Mouse (Mus musculus): ENCODE measurements around the gene Dapk1. TPM values are rescaled to one million over a fixed set of nuclear protein-coding genes. Genes with fewer than 3 reads are reported as not detected.

Gene Dapk1
- polyA plus RNA-seq, 1 experiment, result 0.52 TPM

DNA sequence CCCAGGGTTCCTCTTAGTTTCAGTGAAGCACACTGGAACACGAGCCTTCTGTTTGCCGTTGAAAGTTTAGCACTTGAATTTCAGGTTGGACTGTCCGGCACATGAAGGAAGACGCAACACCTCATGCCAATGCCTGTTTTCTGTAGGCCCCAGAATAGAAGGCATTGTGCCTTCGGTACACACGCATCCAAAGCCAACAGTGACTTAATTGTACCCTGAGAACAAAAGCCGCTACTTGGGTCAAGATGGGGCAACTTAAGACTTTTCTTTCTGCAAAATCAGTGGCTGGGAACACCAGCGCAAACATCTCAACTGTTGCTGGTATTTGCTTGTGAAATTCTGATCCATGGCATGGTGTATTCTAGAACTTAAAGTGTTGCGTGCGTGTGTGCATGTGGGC, 63.1 kb downstream of the Dapk1 start:
- TF ChIP-seq USF1 (IDR thresholded peaks at IDR 0.05; ENCODE audit: low read depth) (no peak), CEBPB (IDR thresholded peaks at IDR 0.05; ENCODE audit: insufficient read depth, poor library complexity, severe bottlenecking) (no peak), TCF12 (IDR thresholded peaks at IDR 0.05; ENCODE audit: insufficient read depth, poor library complexity, severe bottlenecking) (no peak), POLR2AphosphoS2 (IDR thresholded peaks at IDR 0.05; ENCODE audit: insufficient read length, low read depth) (no peak), MYOG (IDR thresholded peaks at IDR 0.05; ENCODE audit: control insufficient read depth in 1 of 3, insufficient read depth in 1 of 3, insufficient read length in 2 of 3, low read depth in 2 of 3) (no peak)
- H3K36me3 ChIP-seq (ENCODE audit: control insufficient read depth, insufficient read depth), result no peaks in the 10 kb centered on the region
- peaks cover 5% of the 10 kb centered on the region for H3K27me3 ChIP-seq (ENCODE audit: control insufficient read depth, insufficient read depth, insufficient read length)
- H3K4me3 ChIP-seq, result no peak overlapping the region
- H3K4me2 ChIP-seq (ENCODE audit: low read depth), result no peak overlapping the region
- H3K79me2 ChIP-seq (ENCODE audit: control insufficient read depth, insufficient read depth), result no peaks in the 10 kb centered on the region
- no peak overlapping the region for H3ac ChIP-seq (ENCODE audit: control insufficient read depth, insufficient read length)

- H3K36me3 ChIP-seq (ENCODE audit: control insufficient read depth, insufficient read depth), result no peaks in the 10 kb centered on the region
- no peak overlapping the region for H3K4me3 ChIP-seq
- TF ChIP-seq E2F4 (IDR thresholded peaks at IDR 0.05; ENCODE audit: insufficient read depth), result no peak
- no peak for TF ChIP-seq POLR2A (IDR thresholded peaks at IDR 0.05; ENCODE audit: insufficient read length, low read depth)
- no peak for TF ChIP-seq TCF3 (IDR thresholded peaks at IDR 0.05; ENCODE audit: insufficient read length, low read depth)
- TF ChIP-seq MAX (IDR thresholded peaks at IDR 0.05; ENCODE audit: low read depth), result no peak
- no peak for TF ChIP-seq REST (IDR thresholded peaks at IDR 0.05; ENCODE audit: insufficient read depth, insufficient read length)
- no peak for TF ChIP-seq MYOD1 (IDR thresholded peaks at IDR 0.05; ENCODE audit: control insufficient read depth in 1 of 3, insufficient read length in 2 of 3, low read depth in 2 of 3)
- no peak for TF ChIP-seq SRF (IDR thresholded peaks at IDR 0.05; ENCODE audit: control insufficient read depth, insufficient read length, low read depth)
- TF ChIP-seq CEBPB (IDR thresholded peaks at IDR 0.05; ENCODE audit: insufficient read depth, poor library complexity, severe bottlenecking), result no peak
- no peak for TF ChIP-seq MYOG (IDR thresholded peaks at IDR 0.05; ENCODE audit: control insufficient read depth in 1 of 3, insufficient read depth in 1 of 3, insufficient read length in 2 of 3, low read depth in 2 of 3)
- TF ChIP-seq POLR2AphosphoS2 (IDR thresholded peaks at IDR 0.05; ENCODE audit: insufficient read length, low read depth), result no peak
- TF ChIP-seq USF1 (IDR thresholded peaks at IDR 0.05; ENCODE audit: low read depth), result no peak
- no peak for TF ChIP-seq TCF12 (IDR thresholded peaks at IDR 0.05; ENCODE audit: insufficient read depth, poor library complexity, severe bottlenecking)
- H3K79me2 ChIP-seq (ENCODE audit: control insufficient read depth, insufficient read depth), result no peaks in the 10 kb centered on the region
- H3K4me2 ChIP-seq (ENCODE audit: low read depth), result no peak overlapping the region
- peaks cover under 1% of the 10 kb centered on the region for H3K27me3 ChIP-seq (ENCODE audit: control insufficient read depth, insufficient read depth, insufficient read length)
- no peak overlapping the region for H3ac ChIP-seq (ENCODE audit: control insufficient read depth, insufficient read length)
Observed at GRCm38 (mm10) chr13:60665402-60665801, 63.7 kb downstream of the Dapk1 start.

DNA sequence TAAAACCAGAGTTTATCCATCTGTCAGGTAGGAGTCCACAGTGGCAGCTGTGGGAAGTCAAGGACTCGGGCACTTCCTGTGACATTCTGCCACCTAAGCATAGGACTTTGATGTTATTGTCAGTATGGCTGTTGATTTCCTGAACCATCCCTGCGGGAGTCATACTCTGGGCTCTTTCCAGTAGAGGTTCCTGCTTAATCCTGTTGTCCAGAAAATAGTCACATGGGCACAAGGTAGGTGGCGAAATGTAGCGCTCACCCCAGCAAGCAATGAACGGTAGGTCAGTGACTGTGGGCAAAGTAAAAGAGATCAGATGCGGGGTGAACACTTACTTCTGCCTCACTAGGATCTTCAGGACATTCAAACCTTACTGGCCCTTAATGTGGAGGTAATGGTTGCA, 66.3 kb downstream of the Dapk1 start:
- Histone ChIP-seq H3K27me3 (ENCODE audit: control insufficient read depth, insufficient read depth, insufficient read length) (no peaks in the 10 kb centered on the region), H3K4me3 (no peak overlapping the region), H3K36me3 (ENCODE audit: control insufficient read depth, insufficient read depth) (no peaks in the 10 kb centered on the region), H3K4me2 (ENCODE audit: low read depth) (no peak overlapping the region), H3ac (ENCODE audit: control insufficient read depth, insufficient read length) (no peak overlapping the region), H3K79me2 (ENCODE audit: control insufficient read depth, insufficient read depth) (no peaks in the 10 kb centered on the region)
- TF ChIP-seq USF1 (IDR thresholded peaks at IDR 0.05; ENCODE audit: low read depth) (no peak), POLR2AphosphoS2 (IDR thresholded peaks at IDR 0.05; ENCODE audit: insufficient read length, low read depth) (no peak), MYOG (IDR thresholded peaks at IDR 0.05; ENCODE audit: control insufficient read depth in 1 of 3, insufficient read depth in 1 of 3, insufficient read length in 2 of 3, low read depth in 2 of 3) (no peak), TCF12 (IDR thresholded peaks at IDR 0.05; ENCODE audit: insufficient read depth, poor library complexity, severe bottlenecking) (no peak), REST (IDR thresholded peaks at IDR 0.05; ENCODE audit: insufficient read depth, insufficient read length) (no peak), TCF3 (IDR thresholded peaks at IDR 0.05; ENCODE audit: insufficient read length, low read depth) (no peak), MYOD1 (IDR thresholded peaks at IDR 0.05; ENCODE audit: control insufficient read depth in 1 of 3, insufficient read length in 2 of 3, low read depth in 2 of 3) (no peak), CEBPB (IDR thresholded peaks at IDR 0.05; ENCODE audit: insufficient read depth, poor library complexity, severe bottlenecking) (no peak), POLR2A (IDR thresholded peaks at IDR 0.05; ENCODE audit: insufficient read length, low read depth) (no peak), SRF (IDR thresholded peaks at IDR 0.05; ENCODE audit: control insufficient read depth, insufficient read length, low read depth) (no peak), E2F4 (IDR thresholded peaks at IDR 0.05; ENCODE audit: insufficient read depth) (no peak), MAX (IDR thresholded peaks at IDR 0.05; ENCODE audit: low read depth) (no peak)

DNA sequence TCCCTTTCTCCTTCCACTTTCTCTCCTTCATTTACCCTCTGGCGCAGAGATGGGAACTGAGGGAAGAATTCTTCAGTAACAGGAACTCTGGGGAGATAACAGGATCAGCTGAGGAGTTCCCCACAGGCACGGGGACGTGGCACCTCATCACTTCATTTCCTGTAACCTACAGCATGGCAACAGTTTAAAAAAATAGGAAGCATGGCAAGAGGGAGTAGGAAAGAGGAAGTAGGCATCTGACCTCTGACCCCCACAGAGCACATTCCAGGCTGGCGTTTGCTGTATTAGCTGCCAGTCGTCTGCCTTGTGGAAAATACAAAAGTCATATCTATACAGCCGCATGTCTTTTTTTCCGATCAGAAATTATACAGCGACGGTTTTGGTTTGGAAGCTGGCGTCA, 68.9 kb downstream of the Dapk1 start:
- Histone ChIP-seq H3K27me3 (ENCODE audit: control insufficient read depth, insufficient read depth, insufficient read length) (no peaks in the 10 kb centered on the region), H3K4me3 (no peak overlapping the region), H3K79me2 (ENCODE audit: control insufficient read depth, insufficient read depth) (no peaks in the 10 kb centered on the region), H3K4me2 (ENCODE audit: low read depth) (no peak overlapping the region), H3ac (ENCODE audit: control insufficient read depth, insufficient read length) (no peak overlapping the region), H3K36me3 (ENCODE audit: control insufficient read depth, insufficient read depth) (no peaks in the 10 kb centered on the region)
- no peak for TF ChIP-seq E2F4 (IDR thresholded peaks at IDR 0.05; ENCODE audit: insufficient read depth)
- TF ChIP-seq MAX (IDR thresholded peaks at IDR 0.05; ENCODE audit: low read depth), result no peak
- TF ChIP-seq USF1 (IDR thresholded peaks at IDR 0.05; ENCODE audit: low read depth), result no peak
- no peak for TF ChIP-seq SRF (IDR thresholded peaks at IDR 0.05; ENCODE audit: control insufficient read depth, insufficient read length, low read depth)
- TF ChIP-seq CEBPB (IDR thresholded peaks at IDR 0.05; ENCODE audit: insufficient read depth, poor library complexity, severe bottlenecking), result no peak

GRCm38 (mm10) chr13:60671235-60671634, 69.5 kb downstream of the Dapk1 start:
- H3K27me3 ChIP-seq (ENCODE audit: control insufficient read depth, insufficient read depth, insufficient read length), result no peaks in the 10 kb centered on the region
- no peaks in the 10 kb centered on the region for H3K36me3 ChIP-seq (ENCODE audit: control insufficient read depth, insufficient read depth)
- H3ac ChIP-seq (ENCODE audit: control insufficient read depth, insufficient read length), result no peak overlapping the region
- TF ChIP-seq TCF3 (IDR thresholded peaks at IDR 0.05; ENCODE audit: insufficient read length, low read depth) (no peak), MYOD1 (IDR thresholded peaks at IDR 0.05; ENCODE audit: control insufficient read depth in 1 of 3, insufficient read length in 2 of 3, low read depth in 2 of 3) (no peak), MYOG (IDR thresholded peaks at IDR 0.05; ENCODE audit: control insufficient read depth in 1 of 3, insufficient read depth in 1 of 3, insufficient read length in 2 of 3, low read depth in 2 of 3) (no peak), E2F4 (IDR thresholded peaks at IDR 0.05; ENCODE audit: insufficient read depth) (no peak), SRF (IDR thresholded peaks at IDR 0.05; ENCODE audit: control insufficient read depth, insufficient read length, low read depth) (no peak), REST (IDR thresholded peaks at IDR 0.05; ENCODE audit: insufficient read depth, insufficient read length) (no peak), CEBPB (IDR thresholded peaks at IDR 0.05; ENCODE audit: insufficient read depth, poor library complexity, severe bottlenecking) (no peak), USF1 (IDR thresholded peaks at IDR 0.05; ENCODE audit: low read depth) (no peak), POLR2AphosphoS2 (IDR thresholded peaks at IDR 0.05; ENCODE audit: insufficient read length, low read depth) (no peak), TCF12 (IDR thresholded peaks at IDR 0.05; ENCODE audit: insufficient read depth, poor library complexity, severe bottlenecking) (no peak), POLR2A (IDR thresholded peaks at IDR 0.05; ENCODE audit: insufficient read length, low read depth) (no peak)
- H3K79me2 ChIP-seq (ENCODE audit: control insufficient read depth, insufficient read depth), result no peaks in the 10 kb centered on the region
- H3K4me3 ChIP-seq, result no peak overlapping the region
- no peak overlapping the region for H3K4me2 ChIP-seq (ENCODE audit: low read depth)
